23 mouse cellular contexts compared by ENCODE assay signal in genomic region chr2:103387881-103388280, GRCm38 (mm10). TPM values are rescaled to one million over a fixed set of nuclear protein-coding genes. Genes with fewer than 3 reads are reported as not detected.
"Had no signal": no experiment of that assay in that cellular context is flagged by ENCODE, and none has a peak within 500 bp of the region (broad histone marks: within the 10 kb centered on the region; RNA-seq: fewer than 3 reads in every experiment).

No protein-coding gene starts in this region.

- DNase-seq: liver; liver, embryonic 13.5 days; liver, postnatal 0 days; right cerebral cortex, postnatal 14 days; thymus, adult 2 months; thymus, postnatal 25 days had no signal

- H3K4me3 ChIP-seq: liver, embryonic 13.5 days; liver, embryonic 15.5 days; lung, embryonic 15.5 days; megakaryocyte, embryonic 14.5 days; midbrain, embryonic 13.5 days; midbrain, embryonic 15.5 days; neural tube, embryonic 12.5 days; stomach, embryonic 15.5 days had no signal

- H3K4me1 ChIP-seq: liver, embryonic 13.5 days; liver, embryonic 15.5 days; lung, embryonic 15.5 days; megakaryocyte, embryonic 14.5 days; stomach, embryonic 15.5 days had no signal

RNA-seq across cellular contexts. Expression of gene Elf5, which starts 23.6 kb away (rescaled TPM):
- total RNA-seq: megakaryocyte progenitor cell, adult 5-6 weeks; monocyte, adult 5-6 weeks; neutrophil, adult 5-6 weeks had no signal
- polyA plus RNA-seq: liver, embryonic 11.5 days; liver, postnatal 0 days; macrophage; midbrain, embryonic 11.5 days; midbrain, embryonic 13.5 days; midbrain, embryonic 15.5 days; midbrain, postnatal 0 days; neural tube, embryonic 12.5 days; neural tube, embryonic 14.5 days; spleen, adult 2 months; testis, adult 2 months had no signal
